Mouse (Mus musculus): ENCODE results near the gene Taar7f.
"Not testable (repeated sequence)": the region's sequence is repeated elsewhere in the genome, so short reads cannot be mapped to it uniquely, and the experiment has no call there.

Taar7f gene

GRCm38 (mm10) chr10:24049210-24049609, at the start of gene Taar7f:
Taar7f (plus strand) TSS chr10:24049510.
- TF ChIP-seq GATA4 (IDR thresholded peaks at IDR 0.05; ENCODE audit: insufficient replicate concordance, low read length), result no peak

DNA sequence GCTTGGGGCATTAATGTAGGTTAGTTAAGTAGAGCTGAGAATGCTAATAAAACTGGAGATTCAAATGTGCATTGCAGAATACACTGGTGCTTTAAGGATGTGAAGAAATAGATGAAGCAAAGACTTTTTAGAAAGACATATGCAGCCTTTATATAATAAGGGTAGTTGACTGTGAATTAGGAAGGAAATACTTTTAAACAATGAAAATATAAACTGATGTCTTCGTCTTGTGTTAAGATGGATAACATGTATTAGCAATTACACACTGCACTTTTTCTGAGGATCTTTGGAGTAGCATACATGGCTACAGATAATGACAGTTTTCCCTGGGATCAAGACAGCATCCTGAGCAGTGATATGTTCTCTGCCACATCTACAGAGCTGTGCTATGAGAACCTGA, 49.7 kb upstream of the Taar7f start, which contains the start of gene Taar7b:
Gene Taar7b (plus strand): TSS at position 301 of the 400 bp plus-strand sequence.
- no peak for TF ChIP-seq GATA4 (IDR thresholded peaks at IDR 0.05; ENCODE audit: insufficient replicate concordance, low read length)

GRCm38 (mm10) chr10:24006442-24006841, 42.9 kb upstream of the Taar7f start:
- no peak for TF ChIP-seq GATA4 (IDR thresholded peaks at IDR 0.05; ENCODE audit: insufficient replicate concordance, low read length)

DNA sequence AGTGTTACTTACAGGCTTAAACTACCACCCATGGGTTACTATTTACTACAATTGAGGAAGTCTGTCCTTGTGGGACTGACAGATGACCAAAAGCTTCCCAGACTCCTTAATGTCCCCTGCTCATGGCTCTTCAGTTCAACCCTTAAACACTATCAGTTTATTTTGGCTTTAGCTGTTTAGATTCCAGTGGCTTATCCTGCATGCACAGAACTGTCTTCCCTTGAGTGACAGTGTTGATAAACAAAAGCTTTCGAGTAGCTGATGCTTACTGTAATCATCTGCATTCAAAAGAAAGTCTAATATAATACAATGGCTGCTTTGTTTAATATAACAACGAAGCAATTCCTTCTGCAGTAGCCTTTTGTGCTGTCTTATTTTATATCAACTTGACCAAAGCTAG, 42.3 kb upstream of the Taar7f start:
- TF ChIP-seq GATA4 (IDR thresholded peaks at IDR 0.05; ENCODE audit: insufficient replicate concordance, low read length), result no peak

DNA sequence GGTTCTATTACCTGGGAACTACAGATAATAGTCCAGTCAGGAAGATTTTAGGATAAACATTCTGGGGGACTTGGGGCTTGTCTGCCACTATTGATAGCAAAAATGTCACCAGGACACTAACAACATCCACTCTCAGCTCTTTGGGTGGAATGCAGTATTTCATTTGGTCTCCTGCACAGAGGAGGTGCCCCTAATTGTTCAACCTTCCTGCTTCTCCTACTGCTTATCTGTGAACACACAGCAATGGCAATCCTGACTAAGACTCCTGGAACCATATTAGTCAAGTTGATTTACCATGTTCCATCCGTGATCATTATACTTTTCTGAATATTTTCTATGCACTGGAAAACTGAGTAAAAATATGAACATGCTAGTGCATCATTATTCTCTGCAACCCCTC, 41.2 kb upstream of the Taar7f start:
- no peak for TF ChIP-seq GATA4 (IDR thresholded peaks at IDR 0.05; ENCODE audit: insufficient replicate concordance, low read length)

DNA sequence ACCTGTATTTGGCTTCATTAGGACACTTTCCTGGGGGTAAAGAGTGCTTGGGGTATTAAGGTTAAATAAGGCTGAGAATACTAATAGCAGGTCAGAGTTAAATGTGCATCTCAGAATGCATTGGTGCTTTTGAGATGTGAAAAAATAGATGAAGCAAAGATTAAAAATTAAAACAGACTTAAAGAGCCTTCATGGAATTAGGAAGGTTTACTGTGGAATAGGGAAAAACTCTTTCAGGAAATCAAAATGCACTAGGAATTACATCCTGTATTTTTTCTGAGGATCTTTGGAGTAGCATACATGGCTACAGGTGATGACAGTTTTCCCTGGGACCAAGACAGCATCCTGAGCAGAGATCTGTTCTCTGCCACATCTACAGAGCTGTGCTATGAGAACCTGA, 22.4 kb upstream of the Taar7f start, which contains the start of gene Taar7d:
Gene Taar7d (plus strand): TSS at position 301 of the 400 bp plus-strand sequence.
- TF ChIP-seq GATA4 (IDR thresholded peaks at IDR 0.05; ENCODE audit: insufficient replicate concordance, low read length), result no peak

GRCm38 (mm10) chr10:24031347-24031746, 18.0 kb upstream of the Taar7f start:
- TF ChIP-seq GATA4 (IDR thresholded peaks at IDR 0.05; ENCODE audit: insufficient replicate concordance, low read length), result no peak

DNA sequence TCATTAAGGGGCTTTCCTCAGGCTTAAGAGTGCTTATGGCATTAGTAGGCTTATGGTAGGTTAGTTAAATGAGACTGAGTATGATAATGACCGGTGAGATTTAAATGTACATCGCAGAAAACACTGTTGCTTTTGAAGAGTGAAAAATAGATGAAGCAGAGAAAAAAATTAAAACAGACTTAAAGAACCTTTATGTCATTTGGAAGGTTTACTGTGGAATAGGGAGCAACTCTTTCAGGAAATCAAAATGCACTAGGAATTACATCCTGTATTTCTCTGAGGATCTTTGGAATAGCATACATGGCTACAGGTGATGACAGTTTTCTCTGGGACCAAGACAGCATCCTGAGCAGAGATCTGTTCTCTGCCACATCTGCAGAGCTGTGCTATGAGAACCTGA, 12.0 kb upstream of the Taar7f start, which contains the start of gene Taar7e:
Gene Taar7e (plus strand): TSS at position 301 of the 400 bp plus-strand sequence.
- TF ChIP-seq GATA4 (IDR thresholded peaks at IDR 0.05; ENCODE audit: insufficient replicate concordance, low read length), result no peak

DNA sequence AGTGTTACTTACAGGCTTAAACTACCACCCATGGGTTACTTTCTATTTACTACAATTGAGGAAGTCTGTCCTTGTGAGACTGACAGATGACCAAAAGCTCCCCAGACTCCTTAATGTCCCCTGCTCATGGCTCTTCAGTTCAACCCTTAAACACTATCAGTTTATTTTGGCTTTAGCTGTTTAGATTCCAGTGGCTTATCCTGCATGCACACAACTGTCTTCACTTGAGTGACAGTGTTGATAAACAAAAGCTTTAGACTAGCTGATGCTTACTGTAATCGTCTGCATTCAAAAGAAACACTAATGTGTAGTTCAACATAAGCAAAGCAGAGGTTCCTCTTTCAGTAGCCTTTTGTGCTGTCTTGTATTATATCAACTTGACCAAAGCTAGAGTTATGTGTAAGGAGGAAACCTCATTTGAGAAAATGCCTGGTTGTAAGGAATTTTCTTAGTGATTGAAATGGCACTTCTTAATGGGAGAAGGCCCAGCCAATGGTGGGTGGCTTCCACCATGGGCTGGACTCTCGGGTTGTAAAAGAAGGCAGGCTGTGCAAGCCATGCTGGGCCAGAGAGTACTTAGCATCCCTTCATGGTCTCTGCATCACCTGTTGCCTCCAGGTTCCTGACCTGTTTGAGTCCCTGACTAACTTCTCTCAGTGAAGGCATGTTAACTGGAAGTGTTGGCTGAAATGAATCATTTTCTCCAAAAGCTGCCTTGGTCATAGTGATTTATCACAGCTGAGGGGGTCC, 9.0 kb upstream of the Taar7f start:
- TF ChIP-seq GATA4 (IDR thresholded peaks at IDR 0.05; ENCODE audit: insufficient replicate concordance, low read length), result no peak

GRCm38 (mm10) chr10:24052039-24052438, 2.7 kb downstream of the Taar7f start:
- TF ChIP-seq GATA4 (IDR thresholded peaks at IDR 0.05; ENCODE audit: insufficient replicate concordance, low read length), result no peak

DNA sequence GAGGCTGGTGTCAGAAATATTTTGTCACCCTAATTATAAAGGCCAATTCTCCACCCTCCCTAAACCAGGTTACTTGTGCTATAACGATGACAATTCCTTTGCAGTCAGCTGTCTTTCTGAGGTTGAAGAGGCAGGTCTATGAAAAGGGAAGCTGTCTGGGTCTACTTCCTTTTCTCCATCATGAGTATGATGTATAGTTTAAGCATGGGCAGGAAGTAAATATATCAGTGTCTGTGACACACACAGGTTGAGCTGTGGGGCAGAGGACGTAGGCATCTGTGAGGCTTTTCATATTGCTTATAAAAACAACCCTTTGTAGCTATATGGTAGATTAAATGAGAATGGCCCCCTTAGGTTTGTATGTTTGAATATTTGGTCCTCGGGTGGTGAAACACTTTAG, 9.7 kb downstream of the Taar7f start:
- TF ChIP-seq GATA4 (IDR thresholded peaks at IDR 0.05; ENCODE audit: insufficient replicate concordance, low read length), result no peak

DNA sequence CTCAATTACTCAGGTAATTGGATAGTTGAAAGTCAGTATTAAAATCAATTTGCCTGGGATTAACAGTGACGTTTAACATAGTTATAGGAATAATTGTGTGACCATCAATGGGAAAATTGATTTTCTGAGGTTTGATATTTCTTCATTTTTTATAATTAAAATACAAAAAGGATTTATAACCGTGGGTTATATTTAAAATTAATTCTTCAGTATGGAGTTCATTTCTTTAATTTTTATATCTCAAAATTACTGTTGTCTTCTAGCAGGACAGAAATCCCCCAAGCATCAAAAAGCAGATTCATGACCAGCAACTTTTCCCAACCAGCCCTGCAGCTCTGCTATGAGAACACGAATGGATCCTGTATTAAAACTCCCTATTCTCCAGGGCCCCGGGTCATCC, 26.9 kb downstream of the Taar7f start, which contains the start of gene Taar8a:
Gene Taar8a (plus strand): TSS at position 301 of the 400 bp plus-strand sequence.
- not testable (repeated sequence) for TF ChIP-seq GATA4 (IDR thresholded peaks at IDR 0.05; ENCODE audit: insufficient replicate concordance, low read length)

DNA sequence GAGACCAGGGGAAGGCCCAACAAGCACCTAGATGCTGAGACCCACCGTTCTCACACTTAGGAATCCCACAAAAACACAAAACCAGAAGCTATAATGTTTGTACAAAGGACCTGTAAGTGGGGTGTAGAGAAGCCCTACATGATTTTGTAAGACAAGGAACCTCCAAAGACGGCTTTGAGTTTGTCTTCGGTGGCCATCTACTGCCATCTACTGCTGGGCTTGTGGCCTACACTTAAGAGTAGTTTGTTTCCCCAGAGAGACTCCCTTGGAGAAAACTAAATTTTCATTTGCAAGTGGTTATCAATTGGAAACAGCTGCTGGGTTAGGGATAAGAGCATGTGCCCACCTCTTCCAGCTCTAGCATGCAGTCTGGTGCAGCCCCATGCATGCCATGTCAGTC, 30.9 kb downstream of the Taar7f start:
- TF ChIP-seq GATA4 (IDR thresholded peaks at IDR 0.05; ENCODE audit: insufficient replicate concordance, low read length), result no peak

GRCm38 (mm10) chr10:24085936-24086335, 36.6 kb downstream of the Taar7f start:
- TF ChIP-seq GATA4 (IDR thresholded peaks at IDR 0.05; ENCODE audit: insufficient replicate concordance, low read length), result no peak

- TF ChIP-seq GATA4 (IDR thresholded peaks at IDR 0.05; ENCODE audit: insufficient replicate concordance, low read length), result no peak
Measured at GRCm38 (mm10) chr10:24086555-24086954, 37.2 kb downstream of the Taar7f start.

- no peak for TF ChIP-seq GATA4 (IDR thresholded peaks at IDR 0.05; ENCODE audit: insufficient replicate concordance, low read length)
Measured at GRCm38 (mm10) chr10:24087168-24087567, 37.9 kb downstream of the Taar7f start.

DNA sequence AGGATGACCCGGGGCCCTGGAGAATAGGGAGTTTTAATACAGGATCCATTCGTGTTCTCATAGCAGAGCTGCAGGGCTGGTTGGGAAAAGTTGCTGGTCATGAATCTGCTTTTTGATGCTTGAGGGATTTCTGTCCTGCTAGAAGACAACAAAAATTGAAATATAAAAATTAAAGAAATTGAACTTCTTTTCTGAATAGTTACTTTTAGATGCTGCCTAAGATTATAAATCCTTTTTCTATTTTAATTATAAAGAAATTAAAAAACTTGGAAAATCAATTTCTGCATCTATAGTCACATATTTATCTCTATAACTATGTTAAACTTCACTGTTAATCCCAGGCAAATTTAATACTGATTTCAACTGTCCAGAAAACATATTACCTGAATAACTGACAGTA, 42.9 kb downstream of the Taar7f start, which contains the start of gene Taar8b:
Gene Taar8b (minus strand): TSS at position 101 of the 400 bp plus-strand sequence.
- no peak for TF ChIP-seq GATA4 (IDR thresholded peaks at IDR 0.05; ENCODE audit: insufficient replicate concordance, low read length)
